In the genomic region with DNA sequence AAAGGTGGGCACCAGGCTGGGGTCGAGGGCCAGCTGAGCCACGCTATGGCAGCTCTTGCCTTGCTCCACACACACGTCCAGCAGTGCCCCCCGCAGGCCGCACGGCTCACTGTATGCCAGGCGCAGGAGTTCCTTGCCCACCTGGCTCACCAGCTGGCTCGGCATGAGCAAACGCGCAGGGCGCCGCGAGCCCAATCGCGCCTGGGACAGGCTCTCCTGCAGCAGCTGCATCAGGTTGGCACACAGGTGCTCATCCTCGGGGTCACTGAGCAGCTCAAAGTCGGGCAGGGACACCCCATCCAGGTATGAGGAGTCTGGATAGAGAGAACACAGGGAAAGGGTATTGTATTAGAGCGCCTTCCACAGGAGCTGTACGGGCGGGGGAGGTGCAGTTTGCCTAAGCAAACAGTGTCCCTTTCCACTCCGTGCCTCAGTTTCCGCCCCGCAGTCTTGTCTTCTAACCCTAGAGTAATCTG, we compare ENCODE assay signal across 8 mouse cellular contexts. TPM values are rescaled to one million over a fixed set of nuclear protein-coding genes. Genes with fewer than 3 reads are reported as not detected.
A peak's percentile ranks its signal among the peaks of the same experiment; 100 is the strongest.
DNase-seq lines count a peak whose midpoint lies in the region; ATAC-seq and TF ChIP-seq lines count a peak whose summit lies in the region.

No protein-coding gene starts in this region.

- in situ Hi-C loops in ES-E14 (cut with MboI; ENCODE audit: low sequenced_read_pairs in 2 of 2, unreplicated experiment in 2 of 2), result no loop called here

- no peak overlapping the region for H3K27ac ChIP-seq in ES-E14 (ENCODE audit: insufficient read depth, low read depth, low read length, poor library complexity, severe bottlenecking)
- H3K27ac ChIP-seq in forebrain, postnatal 0 days (ENCODE audit: low read depth, low read length), result peak overlapping the region; percentile 90

- ATAC-seq in forebrain, postnatal 0 days, result peak; percentile 30
- ATAC-seq in hematopoietic stem cell, adult 5-6 weeks (replicated peaks in 1 of 2; ENCODE audit: insufficient read depth in 1 of 2, low FRiP score in 2 of 2, low TSS enrichment in 1 of 2, low read depth in 1 of 2, poor library complexity in 2 of 2, severe bottlenecking in 2 of 2), result peak; percentile 52 to 57; a peak in 3 of 4 replicates

- H3K9me3 ChIP-seq in ES-E14 (ENCODE audit: control insufficient read depth, insufficient read depth, low read depth, low read length), result no peaks in the 10 kb centered on the region
- H3K9me3 ChIP-seq in forebrain, postnatal 0 days (ENCODE audit: low read length), result no peaks in the 10 kb centered on the region

- H3K4me3 ChIP-seq in ES-E14 (ENCODE audit: insufficient read depth in 1 of 2, low read depth in 1 of 2, low read length in 2 of 2, poor library complexity in 1 of 2, severe bottlenecking in 1 of 2), result peak overlapping the region; percentile 88 to 98
- H3K4me3 ChIP-seq in forebrain, postnatal 0 days (ENCODE audit: low read depth, low read length), result peak overlapping the region; percentile 75

- no peaks in the 10 kb centered on the region for H3K27me3 ChIP-seq in forebrain, postnatal 0 days (ENCODE audit: insufficient read depth, low read length)

- TF ChIP-seq CTCF in forebrain, postnatal 0 days (IDR thresholded peaks at IDR 0.05; ENCODE audit: low read depth), result peak; percentile 79

- under 1% methylated on average over 23 of the region's 23 CpGs for WGBS in forebrain, postnatal 0 days

- H3K9ac ChIP-seq in ES-E14 (ENCODE audit: insufficient read depth, low read depth, low read length, poor library complexity, severe bottlenecking), result peak overlapping the region; percentile 91
- peak overlapping the region; percentile 96 for H3K9ac ChIP-seq in forebrain, postnatal 0 days

- DNase-seq in ES-E14 (ENCODE audit: low read depth, low spot score), result no peak
- peak; percentile 86 for DNase-seq in cerebellum, adult 8-10 months
- DNase-seq in forebrain, postnatal 0 days, result peak; percentile 86
- peak; percentile 83 to 87 for DNase-seq in layer of hippocampus, postnatal 10 days (ENCODE audit: low spot score in 2 of 2)
- peak; percentile 89 for DNase-seq in lung, postnatal 10 days
- peak; percentile 73 for DNase-seq in ovary, postnatal 14 days (ENCODE audit: low spot score)
- DNase-seq in thymus, postnatal 14 days, result peak; percentile 93

- peaks cover 0 to 10% of the 10 kb centered on the region in 2 experiments; a peak in 2 of 4 replicates for H3K4me1 ChIP-seq in ES-E14 (ENCODE audit: control insufficient read depth in 2 of 2, insufficient read depth in 2 of 2, low read length in 2 of 2, poor library complexity in 1 of 2)
- H3K4me1 ChIP-seq in forebrain, postnatal 0 days (ENCODE audit: insufficient read depth), result peaks cover 23% of the 10 kb centered on the region

- peak overlapping the region; percentile 94 for H3K4me2 ChIP-seq in forebrain, postnatal 0 days (ENCODE audit: low read depth)

- H3K36me3 ChIP-seq in ES-E14 (ENCODE audit: control insufficient read depth, insufficient read depth, low read length, poor library complexity, severe bottlenecking), result peaks cover 12% of the 10 kb centered on the region
- peaks cover 3% of the 10 kb centered on the region; the same call in 1 of the 2 replicates for H3K36me3 ChIP-seq in forebrain, postnatal 0 days (ENCODE audit: insufficient read depth)

TF ChIP-seq in ES-E14, 5 proteins besides CTCF, POLR2A, EP300 and RAD21:
- TF ChIP-seq MAFK (IDR thresholded peaks at IDR 0.05; ENCODE audit: insufficient read depth, low read depth, low read length), result no peak
- TF ChIP-seq HCFC1 (IDR thresholded peaks at IDR 0.05; ENCODE audit: borderline replicate concordance, insufficient read depth, low read length), result no peak
- TF ChIP-seq ZC3H11A (IDR thresholded peaks at IDR 0.05; ENCODE audit: borderline replicate concordance, low read depth, low read length), result no peak
- no peak for TF ChIP-seq ZNF384 (IDR thresholded peaks at IDR 0.05; ENCODE audit: low read depth, low read length)
- no peak for TF ChIP-seq CHD2 (IDR thresholded peaks at IDR 0.05; ENCODE audit: low read depth, low read length)
TF ChIP-seq in ES-E14: peak in this region for 0.

RNA-seq across cellular contexts. Expression of a gene that starts 0.9 kb away (rescaled TPM):
- 33.9 and 42.1 TPM in 2 replicates for total RNA-seq in ES-E14 (2012; rRNA removed)
- 40.0 and 40.7 TPM in 2 replicates for total RNA-seq in forebrain, postnatal 0 days (2014; rRNA removed)
- polyA plus RNA-seq in forebrain, postnatal 0 days (2015; fragmentation: Nextera tagmentation; extraction: Ambion mirVana), result 52.9 and 57.8 TPM in 2 replicates
- total RNA-seq in hematopoietic stem cell, adult 5-6 weeks (2017), result 2.5 and 7.9 TPM in 2 replicates
- 10 to 100 TPM; 73.6 to 94.2 TPM for total RNA-seq in layer of hippocampus, postnatal 10 days (2021)

RNA-seq across cellular contexts. Expression of a gene that starts 51.9 kb away (rescaled TPM):
- 16.3 and 18.8 TPM in 2 replicates for total RNA-seq in ES-E14 (2012; rRNA removed)
- 20.0 and 24.3 TPM in 2 replicates for total RNA-seq in forebrain, postnatal 0 days (2014; rRNA removed)
- polyA plus RNA-seq in forebrain, postnatal 0 days (2015; fragmentation: Nextera tagmentation; extraction: Ambion mirVana), result 43.8 and 50.5 TPM in 2 replicates
- 35.5 and 50.8 TPM in 2 replicates for total RNA-seq in hematopoietic stem cell, adult 5-6 weeks (2017)
- 10 to 100 TPM; 19.2 to 19.9 TPM for total RNA-seq in layer of hippocampus, postnatal 10 days (2021)

RNA-seq across cellular contexts. Expression of a gene that starts 52.2 kb away (rescaled TPM):
- 47.8 and 54.5 TPM in 2 replicates for total RNA-seq in ES-E14 (2012; rRNA removed)
- total RNA-seq in forebrain, postnatal 0 days (2014; rRNA removed), result 98.6 and 115 TPM in 2 replicates
- polyA plus RNA-seq in forebrain, postnatal 0 days (2015; fragmentation: Nextera tagmentation; extraction: Ambion mirVana), result 109 and 117 TPM in 2 replicates
- total RNA-seq in hematopoietic stem cell, adult 5-6 weeks (2017), result 42.0 and 44.3 TPM in 2 replicates
- 10 to 100 TPM; 66.0 to 72.3 TPM for total RNA-seq in layer of hippocampus, postnatal 10 days (2021)
